Mouse (Mus musculus): ENCODE results near the gene Itpr3. TPM values are rescaled to one million over a fixed set of nuclear protein-coding genes. Genes with fewer than 3 reads are reported as not detected.

The Itpr3 gene
- polyA plus RNA-seq, 1 experiment from 2014 or later, result 3.6 TPM

- Histone ChIP-seq H3K27ac (ENCODE audit: low read length) (no peak overlapping the region), H3K4me2 (replicated peaks; ENCODE audit: low read depth, low read length) (no peak overlapping the region), H3K36me3 (ENCODE audit: insufficient read depth, low read length) (0 out of 2 replicates have a peak, but pooled peaks cover 9% of the 10 kb centered on the region), H3K4me3 (ENCODE audit: low read depth, low read length) (no peak overlapping the region), H3K9ac (replicated peaks; ENCODE audit: low read depth) (no peak overlapping the region), H3K9me3 (ENCODE audit: low read length) (no peaks in the 10 kb centered on the region), H3K4me1 (ENCODE audit: insufficient read depth, low read depth, low read length) (no peaks in the 10 kb centered on the region), H3K27me3 (replicated peaks; ENCODE audit: insufficient read depth, low read length) (no peaks in the 10 kb centered on the region)
- 83% methylated on average over 9 of the region's 9 CpGs for WGBS
- no peak for ATAC-seq
- TF ChIP-seq CTCF (IDR thresholded peaks at IDR 0.05) (peak; percentile 63), EP300 (IDR thresholded peaks at IDR 0.05) (no peak)
- no peak for DNase-seq (ENCODE audit: low spot score)
Observed at GRCm38 (mm10) chr17:27106745-27107144, 49.6 kb downstream of the Itpr3 start.

GRCm38 (mm10) chr17:27107936-27108335, 50.8 kb downstream of the Itpr3 start:
- TF ChIP-seq CTCF (IDR thresholded peaks at IDR 0.05), result no peak
- no peak for TF ChIP-seq EP300 (IDR thresholded peaks at IDR 0.05)
- ATAC-seq (no peak), DNase-seq (ENCODE audit: low spot score) (no peak)
- no peak overlapping the region for H3K27ac ChIP-seq (ENCODE audit: low read length)
- H3K4me2 ChIP-seq (replicated peaks; ENCODE audit: low read depth, low read length), result no peak overlapping the region
- no peak overlapping the region for H3K9ac ChIP-seq (replicated peaks; ENCODE audit: low read depth)
- no peaks in the 10 kb centered on the region for H3K27me3 ChIP-seq (replicated peaks; ENCODE audit: insufficient read depth, low read length)
- H3K9me3 ChIP-seq (ENCODE audit: low read length), result no peaks in the 10 kb centered on the region
- H3K4me3 ChIP-seq (ENCODE audit: low read depth, low read length), result no peak overlapping the region
- H3K36me3 ChIP-seq (ENCODE audit: insufficient read depth, low read length), result 0 out of 2 replicates have a peak, but pooled peaks cover 10% of the 10 kb centered on the region
- H3K4me1 ChIP-seq (ENCODE audit: insufficient read depth, low read depth, low read length), result no peaks in the 10 kb centered on the region
- WGBS, result 72% methylated on average over 6 of the region's 6 CpGs

DNA sequence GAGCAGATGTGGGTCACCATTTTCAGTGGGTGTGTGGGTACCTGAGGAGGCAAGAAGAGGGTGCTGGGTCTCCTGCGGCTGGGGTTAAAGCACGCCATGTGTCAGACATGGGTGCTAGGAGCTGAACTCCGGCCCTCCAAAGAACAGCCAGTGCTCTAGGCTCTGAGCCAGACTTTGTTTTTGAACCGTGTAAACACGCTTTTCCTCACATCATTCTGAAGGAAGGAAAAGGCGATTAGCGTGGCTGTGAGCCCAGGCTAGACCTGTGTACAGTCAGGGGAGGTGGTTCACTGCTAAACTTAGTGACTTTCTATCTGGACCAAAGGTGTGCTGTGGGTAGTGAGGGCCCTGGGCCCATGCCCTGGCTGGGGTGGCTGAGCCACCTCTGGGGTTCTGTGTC, 53.0 kb downstream of the Itpr3 start:
- WGBS, result 52% methylated on average over 7 of the region's 7 CpGs
- DNase-seq (ENCODE audit: low spot score), result no peak
- Histone ChIP-seq H3K9me3 (ENCODE audit: low read length) (no peaks in the 10 kb centered on the region), H3K4me2 (replicated peaks; ENCODE audit: low read depth, low read length) (no peak overlapping the region), H3K27ac (ENCODE audit: low read length) (no peak overlapping the region), H3K4me3 (ENCODE audit: low read depth, low read length) (no peak overlapping the region), H3K36me3 (ENCODE audit: insufficient read depth, low read length) (0 out of 2 replicates have a peak, but pooled peaks cover 12% of the 10 kb centered on the region), H3K9ac (replicated peaks; ENCODE audit: low read depth) (no peak overlapping the region), H3K4me1 (ENCODE audit: insufficient read depth, low read depth, low read length) (no peaks in the 10 kb centered on the region), H3K27me3 (replicated peaks; ENCODE audit: insufficient read depth, low read length) (no peaks in the 10 kb centered on the region)
- TF ChIP-seq CTCF (IDR thresholded peaks at IDR 0.05) (no peak), EP300 (IDR thresholded peaks at IDR 0.05) (peak; percentile 42)
- ATAC-seq, result peak; percentile 46; the same call in 1 of the 2 replicates

DNA sequence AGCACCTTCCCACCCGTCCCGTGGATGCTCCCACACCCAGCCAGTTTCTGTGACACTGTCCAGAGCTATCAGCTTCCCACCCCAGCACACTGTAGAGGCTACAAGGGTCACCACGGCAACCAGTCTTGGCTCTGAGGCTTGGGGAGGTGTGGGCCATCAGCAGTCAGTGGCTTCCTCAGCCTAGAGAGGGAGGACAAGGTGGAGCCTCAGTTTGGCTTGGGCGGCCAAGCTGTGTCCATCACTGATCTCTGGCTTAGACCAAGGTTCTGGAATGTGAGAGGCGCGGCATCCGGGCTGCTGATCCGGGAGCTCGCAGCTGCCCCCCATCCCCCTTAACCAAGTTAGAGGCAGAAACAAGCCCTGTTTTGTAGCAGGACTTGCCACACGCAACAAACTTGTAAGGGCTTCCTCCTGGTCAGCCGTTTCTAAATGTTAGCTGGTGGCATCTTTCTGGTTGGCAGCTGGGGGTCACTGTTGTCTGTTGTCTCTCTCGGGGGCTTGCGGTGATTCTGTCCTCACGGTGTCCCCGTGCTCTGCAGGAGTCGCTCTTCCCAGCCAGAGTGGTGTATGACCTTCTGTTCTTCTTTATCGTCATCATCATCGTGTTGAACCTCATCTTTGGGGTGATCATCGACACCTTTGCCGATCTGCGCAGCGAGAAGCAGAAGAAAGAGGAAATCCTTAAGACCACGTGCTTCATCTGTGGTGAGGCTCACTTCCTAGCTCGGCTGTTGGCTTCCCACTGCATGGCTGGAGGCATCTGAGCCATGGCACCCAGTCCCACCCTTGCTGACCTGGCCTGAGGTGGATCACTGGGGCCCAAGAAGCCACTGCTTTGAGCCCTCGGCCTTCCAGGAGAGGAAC, 61.8 kb downstream of the Itpr3 start:
- 0 out of 2 replicates have a peak, but pooled peaks cover 1% of the 10 kb centered on the region for H3K36me3 ChIP-seq (ENCODE audit: insufficient read depth, low read length)
- no peak overlapping the region for H3K9ac ChIP-seq (replicated peaks; ENCODE audit: low read depth)
- no peaks in the 10 kb centered on the region for H3K27me3 ChIP-seq (replicated peaks; ENCODE audit: insufficient read depth, low read length)
- DNase-seq (ENCODE audit: low spot score), result no peak
- H3K4me3 ChIP-seq (ENCODE audit: low read depth, low read length), result no peak overlapping the region
- H3K4me1 ChIP-seq (ENCODE audit: insufficient read depth, low read depth, low read length), result no peaks in the 10 kb centered on the region; the same call in 1 of the 2 replicates
- ATAC-seq, result no peak
- no peak overlapping the region for H3K4me2 ChIP-seq (replicated peaks; ENCODE audit: low read depth, low read length)
- H3K9me3 ChIP-seq (ENCODE audit: low read length), result no peaks in the 10 kb centered on the region
- 78% methylated on average over 25 of the region's 25 CpGs for WGBS
- TF ChIP-seq CTCF (IDR thresholded peaks at IDR 0.05), result no peak
- TF ChIP-seq EP300 (IDR thresholded peaks at IDR 0.05), result no peak
- no peak overlapping the region for H3K27ac ChIP-seq (ENCODE audit: low read length)

- 0 out of 2 replicates have a peak, but pooled peaks cover 4% of the 10 kb centered on the region for H3K36me3 ChIP-seq (ENCODE audit: insufficient read depth, low read length)
- DNase-seq (ENCODE audit: low spot score), result no peak
- WGBS, result 70% methylated on average over 4 of the region's 4 CpGs
- H3K9ac ChIP-seq (replicated peaks; ENCODE audit: low read depth), result no peak overlapping the region
- H3K27ac ChIP-seq (ENCODE audit: low read length), result no peak overlapping the region
- no peaks in the 10 kb centered on the region for H3K27me3 ChIP-seq (replicated peaks; ENCODE audit: insufficient read depth, low read length)
- TF ChIP-seq EP300 (IDR thresholded peaks at IDR 0.05), result no peak
- TF ChIP-seq CTCF (IDR thresholded peaks at IDR 0.05), result no peak
- H3K9me3 ChIP-seq (ENCODE audit: low read length), result no peaks in the 10 kb centered on the region
- H3K4me2 ChIP-seq (replicated peaks; ENCODE audit: low read depth, low read length), result no peak overlapping the region
- no peak for ATAC-seq
- no peaks in the 10 kb centered on the region; the same call in 1 of the 2 replicates for H3K4me1 ChIP-seq (ENCODE audit: insufficient read depth, low read depth, low read length)
- no peak overlapping the region for H3K4me3 ChIP-seq (ENCODE audit: low read depth, low read length)
Observed at GRCm38 (mm10) chr17:27119540-27119895, 62.4 kb downstream of the Itpr3 start.

GRCm38 (mm10) chr17:27119954-27120353, 62.9 kb downstream of the Itpr3 start:
- ATAC-seq (no peak), DNase-seq (ENCODE audit: low spot score) (no peak)
- H3K36me3 ChIP-seq (ENCODE audit: insufficient read depth, low read length), result 0 out of 2 replicates have a peak, but pooled peaks cover 4% of the 10 kb centered on the region
- no peak overlapping the region for H3K9ac ChIP-seq (replicated peaks; ENCODE audit: low read depth)
- no peaks in the 10 kb centered on the region for H3K9me3 ChIP-seq (ENCODE audit: low read length)
- WGBS, result 66% methylated on average over 8 of the region's 8 CpGs
- TF ChIP-seq CTCF (IDR thresholded peaks at IDR 0.05), result no peak
- no peak for TF ChIP-seq EP300 (IDR thresholded peaks at IDR 0.05)
- no peak overlapping the region for H3K4me3 ChIP-seq (ENCODE audit: low read depth, low read length)
- no peaks in the 10 kb centered on the region for H3K27me3 ChIP-seq (replicated peaks; ENCODE audit: insufficient read depth, low read length)
- no peak overlapping the region for H3K27ac ChIP-seq (ENCODE audit: low read length)
- H3K4me1 ChIP-seq (ENCODE audit: insufficient read depth, low read depth, low read length), result no peaks in the 10 kb centered on the region; the same call in 1 of the 2 replicates
- H3K4me2 ChIP-seq (replicated peaks; ENCODE audit: low read depth, low read length), result no peak overlapping the region
